Mouse (Mus musculus) thymus, postnatal 14 days (tissue): ENCODE results near the gene Hist2h2aa2.
A peak's percentile ranks its signal among the peaks of the same experiment; 100 is the strongest.
"Not testable (repeated sequence)": the region's sequence is repeated elsewhere in the genome, so short reads cannot be mapped to it uniquely, and the experiment has no call there.

Source experiments
- DNase-seq: peaks from one replicate; pipeline ENCODE4 v3.0.0; 2021

The Hist2h2aa2 gene

DNA sequence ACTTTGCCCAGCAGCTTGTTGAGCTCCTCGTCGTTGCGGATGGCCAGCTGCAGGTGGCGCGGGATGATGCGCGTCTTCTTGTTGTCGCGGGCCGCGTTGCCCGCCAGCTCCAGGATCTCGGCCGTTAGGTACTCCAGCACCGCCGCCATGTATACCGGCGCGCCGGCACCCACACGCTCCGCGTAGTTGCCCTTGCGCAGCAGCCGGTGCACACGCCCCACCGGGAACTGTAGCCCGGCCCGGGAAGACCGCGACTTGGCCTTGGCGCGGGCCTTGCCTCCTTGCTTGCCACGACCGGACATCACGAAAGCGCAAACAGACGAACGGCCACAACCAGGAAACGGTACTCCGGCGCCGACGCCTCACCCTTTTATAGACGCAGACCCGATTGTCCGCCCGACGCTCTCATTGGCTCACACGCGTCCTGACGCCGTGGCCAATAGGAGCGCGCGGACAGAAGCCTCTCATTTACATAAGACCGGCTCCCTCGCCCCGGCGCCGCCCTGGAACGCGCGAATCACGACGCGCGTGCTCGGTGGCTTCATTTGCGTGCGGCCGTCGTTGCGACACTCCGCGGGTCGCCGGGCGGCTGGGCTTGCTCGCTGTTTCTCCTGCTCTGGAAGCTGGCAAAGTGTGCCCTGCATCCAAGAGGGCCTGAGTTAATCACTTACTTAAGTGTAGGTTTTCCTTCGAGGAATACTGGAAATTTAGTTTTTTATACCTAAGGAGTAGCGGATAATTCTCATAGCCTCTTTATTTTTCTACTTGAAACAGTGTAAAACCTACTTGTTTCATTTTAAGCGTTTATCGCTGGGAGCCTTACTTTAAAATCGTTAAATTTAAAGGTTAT is at the start of gene Hist2h2aa2:
Gene Hist2h2aa2 (minus strand): TSS at position 328 of the 850 bp plus-strand sequence.
- peak; percentile 95 for DNase-seq

DNA sequence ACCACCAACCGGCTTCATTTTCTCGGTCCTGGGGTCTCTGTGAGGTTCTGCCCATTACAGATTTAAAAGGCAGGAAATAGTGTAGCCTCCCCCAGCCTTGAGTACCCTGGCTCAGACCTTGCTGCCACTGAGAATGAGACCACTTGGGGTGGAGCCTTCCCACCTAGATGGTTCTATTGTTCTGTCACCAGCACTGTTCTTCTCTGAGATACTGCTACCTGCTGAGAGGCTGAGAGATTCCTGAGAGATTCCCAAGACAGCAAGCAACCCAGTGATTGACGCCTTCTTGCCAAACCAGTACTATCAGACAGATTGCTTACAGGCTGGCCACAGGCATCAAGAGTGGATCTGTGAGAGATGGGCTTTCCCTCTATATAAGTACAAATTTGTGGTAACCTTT is 49.1 kb upstream of the Hist2h2aa2 start:
- DNase-seq = no peak

DNA sequence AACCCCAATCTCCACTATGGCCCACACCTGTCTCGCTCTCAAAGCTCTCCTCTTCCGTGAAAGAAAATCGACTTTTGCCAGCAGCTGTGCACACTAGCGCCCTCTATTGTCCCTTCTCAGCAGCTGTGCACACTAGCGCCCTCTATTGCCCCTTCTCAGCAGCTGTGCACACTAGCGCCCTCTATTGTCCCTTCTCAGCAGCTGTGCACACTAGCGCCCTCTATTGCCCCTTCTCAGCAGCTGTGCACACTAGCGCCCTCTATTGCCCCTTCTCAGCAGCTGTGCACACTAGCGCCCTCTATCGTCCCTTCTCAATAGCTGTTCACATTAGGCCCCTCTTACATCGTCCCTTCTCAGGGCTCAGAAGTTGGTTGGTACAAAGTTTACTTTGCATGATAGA is 47.3 kb upstream of the Hist2h2aa2 start:
- not testable (repeated sequence) for DNase-seq

DNA sequence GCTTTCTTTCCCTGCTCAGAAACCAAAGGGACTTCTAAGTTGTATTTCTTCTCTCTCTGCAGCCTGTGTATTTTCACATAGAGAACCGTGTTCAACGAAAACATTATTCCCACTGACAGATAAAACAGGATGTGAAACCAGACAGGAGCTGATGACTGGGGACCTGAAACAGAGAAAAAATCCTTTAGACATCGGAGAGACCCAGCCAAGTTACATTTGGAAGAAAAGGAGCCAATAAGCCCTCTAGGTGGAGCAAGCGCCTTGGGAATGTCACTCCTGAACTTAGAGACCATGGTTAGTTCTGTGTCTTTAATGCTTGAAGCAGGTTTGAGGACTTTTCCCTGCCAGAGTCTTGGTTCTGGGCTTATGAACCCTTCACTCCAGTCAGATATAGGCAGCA is 44.4 kb upstream of the Hist2h2aa2 start:
- no peak for DNase-seq

DNA sequence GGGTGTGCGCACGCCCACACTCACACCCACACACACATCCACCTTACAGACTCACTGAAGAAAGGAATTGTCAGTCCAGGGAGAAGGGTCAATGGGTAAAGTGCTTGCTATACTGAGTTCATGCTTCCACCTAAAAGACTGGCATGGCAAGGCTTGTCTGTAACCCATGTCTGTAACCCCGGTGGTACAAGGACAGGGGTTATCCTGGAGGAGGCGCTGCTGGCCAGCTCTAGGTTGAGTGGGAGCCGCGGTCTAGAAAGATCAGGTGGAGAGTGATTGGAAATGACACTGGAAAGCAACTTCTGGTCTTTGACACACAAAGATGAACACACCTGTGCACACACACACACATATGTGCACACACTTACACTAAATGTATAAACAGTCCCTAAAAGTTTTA is 40.6 kb upstream of the Hist2h2aa2 start:
- no peak for DNase-seq

DNA sequence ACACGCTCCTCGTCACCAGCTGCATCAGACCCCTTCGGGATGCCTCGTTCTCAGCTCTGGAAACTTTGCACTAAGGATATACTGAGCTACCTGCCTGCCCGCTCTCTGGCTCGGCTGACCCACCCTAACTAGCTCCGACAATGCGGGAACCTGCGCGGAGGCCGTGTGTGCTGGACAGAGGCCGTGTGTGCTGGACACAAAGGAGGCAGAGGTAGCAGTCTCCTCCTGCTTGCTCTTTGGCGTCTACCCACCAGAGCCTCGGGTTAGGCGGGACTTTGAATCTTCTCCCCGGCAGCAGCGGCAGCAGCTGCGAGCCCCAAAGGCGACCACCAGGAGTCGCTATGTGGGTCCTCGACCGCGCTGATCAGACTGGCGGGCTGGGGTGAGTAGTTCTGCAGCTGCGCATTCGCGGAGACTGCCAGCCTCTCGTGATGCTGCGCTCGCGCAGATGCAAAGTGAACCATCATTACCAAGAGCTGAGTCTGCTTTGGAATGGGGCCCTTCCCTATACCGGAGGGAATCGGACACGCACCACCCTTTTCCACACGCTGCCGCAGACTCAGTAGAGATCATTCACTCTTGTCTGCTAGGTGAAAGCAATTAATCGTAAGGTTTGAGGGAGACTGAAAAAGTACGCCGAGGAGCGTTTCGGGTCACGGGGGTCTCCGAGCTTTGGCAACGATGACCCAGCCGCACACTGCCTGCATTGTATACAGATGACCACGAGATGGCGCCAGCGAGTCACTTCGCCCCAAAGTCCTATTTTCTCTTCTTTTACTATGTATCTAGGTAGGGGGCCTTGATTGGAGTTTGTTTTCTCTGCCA is 37.9 kb upstream of the Hist2h2aa2 start:
- DNase-seq = peak; percentile 96

DNA sequence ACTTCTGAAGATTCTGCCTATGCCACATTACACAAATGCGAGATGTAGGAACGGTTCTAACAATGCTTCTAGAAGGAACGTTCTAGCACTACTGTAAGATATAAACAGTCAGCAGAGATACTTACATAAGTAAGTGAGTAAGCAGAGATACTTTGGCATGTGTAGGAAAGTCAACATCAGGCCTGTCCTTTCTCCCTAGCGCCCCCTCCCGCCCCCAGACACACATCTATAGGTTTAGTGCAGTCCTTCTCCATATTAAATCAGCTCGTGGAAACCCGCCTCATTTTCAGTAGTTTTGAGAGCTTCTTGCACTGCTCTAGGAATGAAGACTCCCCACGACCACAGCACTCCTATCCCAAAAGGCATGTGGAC is 37.3 kb upstream of the Hist2h2aa2 start:
- DNase-seq = peak; percentile 90

DNA sequence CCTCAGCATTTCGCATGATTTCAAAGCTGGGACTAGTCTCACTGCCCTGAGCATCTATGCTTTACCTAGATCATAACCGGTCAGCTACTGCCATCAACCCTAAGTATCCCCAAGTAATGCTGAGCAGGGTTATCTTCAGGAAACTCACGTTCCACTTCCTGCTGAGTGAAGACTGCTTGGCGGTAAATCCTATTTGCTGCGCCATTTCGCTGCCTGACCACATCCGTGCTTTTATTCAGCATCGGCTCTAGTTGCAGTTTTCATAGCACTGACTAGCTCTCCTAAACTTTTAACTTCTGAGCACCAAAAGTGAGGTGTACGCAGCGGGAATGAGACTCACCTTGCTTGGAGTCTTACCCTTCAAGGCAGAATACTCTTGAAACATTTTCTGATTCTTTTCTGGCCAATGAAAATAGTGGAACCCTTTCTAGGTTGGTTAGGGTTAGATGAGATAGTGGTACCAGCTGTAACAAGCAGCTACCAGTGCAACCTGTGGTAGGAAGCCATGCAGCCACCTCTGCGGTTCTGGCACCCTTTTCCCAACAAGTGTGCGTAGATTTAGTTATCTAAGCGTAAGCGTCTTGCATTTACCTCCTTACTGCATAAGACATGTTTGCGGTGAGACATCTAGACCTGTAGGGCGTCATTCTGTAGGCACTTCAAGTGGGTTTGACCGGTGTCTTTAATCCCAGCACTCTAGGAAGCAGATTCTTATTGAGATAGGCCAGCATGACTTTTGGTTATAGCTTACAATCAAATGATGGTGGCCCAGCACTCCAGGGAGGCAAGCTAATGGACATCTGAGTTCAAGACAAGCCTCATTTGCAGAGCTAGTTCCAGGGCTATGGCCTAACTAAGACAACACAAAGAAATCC is 33.8 kb upstream of the Hist2h2aa2 start:
- DNase-seq = peak; percentile 66

DNA sequence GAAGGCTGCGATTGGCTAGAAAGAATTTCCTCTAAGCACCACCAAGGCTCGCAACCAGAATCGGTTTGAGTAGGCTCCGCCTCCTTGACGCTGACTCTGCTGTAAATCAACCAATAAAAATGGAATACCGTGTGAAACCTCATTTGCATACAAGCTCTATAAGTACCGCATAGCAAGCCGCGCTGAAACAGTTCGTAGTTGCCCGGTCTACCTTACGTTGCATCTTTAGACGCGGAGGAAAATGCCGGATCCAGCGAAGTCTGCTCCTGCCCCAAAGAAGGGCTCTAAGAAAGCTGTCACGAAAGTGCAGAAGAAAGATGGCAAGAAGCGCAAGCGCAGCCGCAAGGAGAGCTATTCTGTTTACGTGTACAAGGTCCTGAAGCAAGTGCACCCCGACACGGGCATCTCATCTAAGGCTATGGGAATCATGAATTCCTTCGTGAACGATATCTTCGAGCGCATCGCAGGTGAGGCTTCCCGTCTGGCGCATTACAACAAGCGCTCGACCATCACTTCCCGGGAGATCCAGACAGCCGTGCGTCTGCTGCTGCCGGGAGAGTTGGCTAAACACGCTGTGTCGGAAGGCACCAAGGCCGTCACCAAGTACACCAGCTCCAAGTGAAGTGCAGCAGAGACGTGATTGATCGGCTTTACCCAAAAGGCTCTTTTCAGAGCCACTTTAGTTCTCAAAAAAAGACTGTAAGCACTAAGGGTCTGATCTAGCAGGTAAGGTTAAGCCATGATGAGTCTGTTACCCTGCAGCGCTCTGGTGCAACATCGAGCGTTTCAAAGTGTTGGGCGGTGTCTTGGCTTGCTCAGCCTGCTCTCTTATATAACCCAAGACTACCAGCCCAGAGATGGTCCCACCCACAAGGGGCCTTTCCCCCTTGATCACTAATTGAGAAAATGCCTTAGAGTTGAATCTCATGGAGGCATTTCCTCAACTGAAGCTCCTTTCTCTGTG is 29.7 kb upstream of the Hist2h2aa2 start, which contains the start of gene Hist2h2bb:
Gene Hist2h2bb (plus strand): TSS at position 242 of the 964 bp plus-strand sequence.
- DNase-seq = peak; percentile 92

DNA sequence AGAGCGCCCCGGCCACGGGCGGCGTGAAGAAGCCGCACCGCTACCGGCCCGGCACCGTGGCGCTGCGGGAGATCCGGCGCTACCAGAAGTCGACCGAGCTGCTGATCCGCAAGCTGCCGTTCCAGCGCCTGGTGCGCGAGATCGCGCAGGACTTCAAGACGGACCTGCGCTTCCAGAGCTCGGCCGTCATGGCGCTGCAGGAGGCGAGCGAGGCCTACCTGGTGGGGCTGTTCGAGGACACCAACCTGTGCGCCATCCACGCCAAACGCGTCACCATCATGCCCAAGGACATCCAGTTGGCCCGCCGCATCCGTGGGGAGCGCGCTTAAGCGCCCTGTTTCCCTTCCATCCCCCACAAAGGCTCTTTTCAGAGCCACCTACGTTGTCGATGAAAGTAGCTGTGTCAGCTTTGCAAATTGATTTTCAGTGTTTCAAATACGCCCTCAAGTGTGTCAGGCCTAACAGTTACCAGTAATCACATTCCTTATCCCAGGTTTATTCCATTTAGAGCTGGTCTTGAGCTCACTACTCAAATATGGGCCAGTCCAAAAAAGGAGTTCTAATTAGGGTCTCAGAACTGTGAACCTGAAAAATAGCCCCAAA is 28.8 kb upstream of the Hist2h2aa2 start:
- peak; percentile 51 for DNase-seq

DNA sequence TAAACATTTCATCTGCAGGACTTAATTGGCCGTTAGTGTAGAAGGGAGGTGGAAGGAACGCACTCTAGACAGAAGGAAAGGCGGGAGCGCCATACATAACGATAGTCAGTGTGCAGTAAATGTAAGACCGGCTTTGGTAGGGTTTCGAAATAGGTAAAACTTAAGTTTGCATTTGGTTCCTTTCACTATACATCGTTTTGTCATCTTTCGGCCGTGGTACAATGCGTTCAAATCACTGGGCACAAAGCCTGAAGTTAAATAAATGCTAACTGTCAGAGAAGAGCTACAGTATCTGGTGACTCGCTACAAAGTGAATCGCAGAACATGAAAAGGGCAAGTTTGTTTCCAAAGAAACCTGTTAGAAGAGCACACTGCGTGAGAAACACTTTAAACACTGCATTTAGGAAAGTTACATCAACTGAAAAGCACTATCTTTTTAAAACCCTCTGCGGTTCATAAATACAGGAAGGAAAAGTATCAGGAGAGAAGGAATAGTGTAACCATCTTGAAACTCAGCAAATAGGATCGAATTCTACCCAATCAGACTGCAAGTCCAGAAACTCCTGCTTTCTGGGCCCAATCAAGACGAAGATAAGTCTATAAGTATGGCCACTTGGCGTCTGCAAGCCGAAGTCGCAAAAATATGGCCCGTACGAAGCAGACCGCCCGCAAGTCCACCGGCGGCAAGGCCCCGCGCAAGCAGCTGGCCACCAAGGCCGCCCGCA is 28.1 kb upstream of the Hist2h2aa2 start, which contains the start of gene Hist2h3b:
Gene Hist2h3b (plus strand): TSS at position 604 of the 725 bp plus-strand sequence.
- DNase-seq = peak; percentile 84

DNA sequence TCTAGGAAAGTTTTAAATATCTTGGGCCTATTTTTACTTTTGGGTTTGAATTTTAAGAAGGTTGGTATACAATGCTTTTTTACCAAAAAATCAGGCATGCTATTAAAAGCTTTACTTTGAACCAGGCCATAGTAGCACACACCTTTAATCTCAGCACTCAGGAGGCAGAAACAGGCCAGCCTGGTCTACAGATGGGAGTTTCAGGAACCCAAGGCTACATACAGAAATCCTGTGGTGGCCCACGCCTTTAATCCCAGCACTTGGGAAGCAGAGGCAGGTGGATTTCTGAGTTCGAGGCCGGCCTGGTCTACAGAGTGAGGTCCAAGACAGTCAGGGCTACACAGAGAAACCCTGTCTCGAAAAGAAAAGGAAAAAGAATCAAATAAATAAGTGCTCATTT is 27.5 kb upstream of the Hist2h2aa2 start:
- no peak for DNase-seq

DNA sequence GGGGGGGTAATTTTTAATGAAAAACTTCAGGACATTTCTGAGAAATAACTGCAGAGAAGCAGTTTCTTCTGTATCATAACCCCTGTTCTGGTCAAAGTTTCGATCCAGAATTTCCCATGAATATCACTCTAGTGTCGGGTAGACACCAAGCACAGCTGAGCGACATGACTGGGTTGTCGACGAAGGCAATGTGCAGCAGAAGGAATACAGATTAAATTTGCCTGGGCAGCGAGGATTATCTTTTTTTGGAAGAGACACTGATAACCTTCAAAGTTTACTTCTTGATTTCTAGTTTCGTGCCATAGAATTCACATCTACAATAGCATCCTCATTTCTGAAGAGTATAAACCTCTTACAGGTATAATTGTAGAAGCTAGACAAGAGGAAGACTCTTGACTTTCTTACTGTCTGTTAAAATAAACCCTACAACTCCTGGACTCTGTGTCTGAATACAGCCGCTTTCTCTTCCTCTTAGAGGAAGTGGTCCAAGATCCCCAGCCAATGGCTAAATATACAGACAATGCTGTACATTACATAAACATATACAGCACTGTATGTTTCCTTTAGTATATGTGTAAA is 26.1 kb upstream of the Hist2h2aa2 start:
- no peak for DNase-seq

DNA sequence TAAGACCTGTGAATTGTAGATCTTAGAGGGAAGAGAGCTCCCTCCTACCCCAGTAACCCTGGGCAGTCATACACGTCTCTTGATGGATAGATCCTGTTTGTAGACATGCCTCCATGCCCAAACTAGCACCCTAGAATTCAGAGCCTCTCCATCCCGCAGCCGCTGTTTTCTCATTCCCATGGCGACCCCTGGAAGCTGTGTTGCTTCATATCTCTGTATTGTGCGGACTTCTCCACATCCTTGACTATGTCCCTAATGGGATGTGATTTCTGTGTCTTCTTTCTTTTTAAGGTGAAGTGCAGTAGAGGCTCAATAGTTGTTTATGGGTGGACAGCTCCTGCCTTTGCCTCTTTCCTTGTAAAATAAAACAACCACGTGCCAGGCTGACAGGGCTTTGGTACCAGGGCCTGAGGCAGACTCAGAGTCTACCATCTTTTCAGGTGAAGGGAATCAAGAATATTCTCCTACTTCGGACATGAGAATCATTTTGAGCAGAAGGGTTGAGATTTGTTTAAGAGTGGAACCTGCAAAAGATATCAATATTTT is 24.4 kb upstream of the Hist2h2aa2 start:
- peak; percentile 25 for DNase-seq

DNA sequence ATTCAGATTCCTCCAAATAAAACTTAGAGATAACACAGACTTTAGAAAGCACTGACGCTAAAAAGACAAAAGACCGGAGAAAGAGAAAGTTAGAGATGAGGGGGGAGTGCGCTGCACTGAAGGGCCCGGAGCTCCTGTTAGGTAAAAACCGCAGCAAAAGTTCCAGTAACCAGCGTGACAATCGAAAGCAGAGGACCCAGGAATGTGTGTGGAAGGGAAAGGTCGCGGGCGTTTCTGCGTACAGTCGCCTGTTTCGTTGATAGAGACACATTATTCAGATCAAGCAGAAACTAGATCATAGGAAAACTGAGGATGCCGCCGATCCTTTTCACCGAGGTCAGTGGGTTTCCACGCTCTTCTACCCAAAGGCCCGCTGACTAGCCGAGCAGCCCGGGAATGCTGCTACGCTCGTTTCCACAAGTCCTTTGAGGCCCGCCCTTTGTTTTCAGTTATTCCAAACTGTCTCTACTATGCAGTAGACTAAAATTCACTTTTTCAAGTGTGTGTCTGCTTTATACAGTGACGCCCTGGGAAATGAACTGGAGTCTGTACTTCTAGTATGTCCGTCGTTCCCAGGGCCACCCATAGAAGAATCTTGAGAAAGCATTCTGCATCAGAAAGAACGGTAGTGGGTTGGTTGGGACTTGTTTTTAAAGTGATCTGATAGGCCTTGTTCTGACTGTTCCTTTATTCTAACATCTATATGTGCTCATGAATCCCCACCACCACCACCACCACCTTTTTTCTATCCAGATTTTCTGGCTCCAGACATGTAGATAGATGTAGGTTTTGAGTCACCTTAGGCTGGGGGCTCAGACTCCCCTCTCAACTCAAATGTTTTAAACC is 23.7 kb upstream of the Hist2h2aa2 start:
- DNase-seq = peak; percentile 59

DNA sequence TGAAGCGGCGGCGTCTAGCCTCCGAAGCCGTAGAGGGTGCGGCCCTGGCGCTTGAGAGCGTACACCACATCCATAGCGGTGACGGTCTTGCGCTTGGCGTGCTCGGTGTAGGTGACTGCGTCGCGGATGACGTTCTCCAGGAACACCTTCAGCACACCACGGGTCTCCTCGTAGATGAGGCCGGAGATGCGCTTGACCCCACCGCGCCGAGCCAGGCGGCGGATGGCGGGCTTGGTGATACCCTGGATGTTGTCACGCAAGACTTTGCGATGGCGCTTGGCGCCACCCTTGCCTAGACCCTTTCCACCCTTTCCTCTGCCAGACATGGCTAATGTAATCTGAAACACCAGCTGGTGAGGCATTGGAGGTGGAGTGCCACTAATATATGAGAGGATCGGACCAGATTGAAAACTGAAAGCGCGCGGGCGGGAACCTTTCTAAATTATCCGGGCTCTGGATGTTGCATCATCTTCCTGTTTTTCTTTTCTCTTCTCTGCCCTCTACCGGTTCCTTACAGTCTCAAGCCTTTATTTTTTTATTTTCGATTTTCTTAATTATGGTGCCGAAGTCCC is 23.0 kb upstream of the Hist2h2aa2 start, which contains the start of gene Hist2h4:
Gene Hist2h4 (minus strand): TSS at position 333 of the 572 bp plus-strand sequence.
- peak; percentile 95 for DNase-seq

DNA sequence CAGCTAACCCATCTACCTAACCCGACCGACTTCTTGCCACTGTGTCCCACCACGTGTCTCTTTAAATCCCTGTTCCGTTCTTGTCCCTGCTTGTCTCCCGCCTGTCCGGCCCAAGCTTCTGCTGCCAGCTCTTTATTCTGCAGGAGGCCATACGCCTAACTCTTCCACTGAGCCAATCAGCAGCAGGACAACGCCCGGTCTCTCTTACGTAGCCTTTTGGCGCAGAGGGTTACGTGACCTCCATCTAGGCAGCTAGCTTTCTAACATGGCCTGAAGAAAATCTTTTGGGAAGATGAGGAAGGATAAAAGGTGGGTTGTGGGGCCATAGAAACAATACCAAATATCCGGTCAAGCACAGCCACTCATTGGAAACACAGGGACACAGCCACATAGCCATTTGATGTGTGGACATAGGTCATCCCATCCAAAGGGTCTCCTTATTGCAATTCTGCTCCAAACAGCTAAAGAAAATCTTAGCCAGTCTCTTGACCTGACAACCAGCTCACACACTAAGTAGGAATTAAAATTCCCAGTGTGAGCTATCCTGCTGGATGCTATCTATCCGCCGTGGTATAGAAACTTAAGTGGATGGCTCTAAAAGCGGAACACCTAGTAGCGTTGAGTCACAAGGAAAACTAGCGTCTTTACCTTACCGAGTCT is 22.3 kb upstream of the Hist2h2aa2 start:
- DNase-seq = peak; percentile 56

DNA sequence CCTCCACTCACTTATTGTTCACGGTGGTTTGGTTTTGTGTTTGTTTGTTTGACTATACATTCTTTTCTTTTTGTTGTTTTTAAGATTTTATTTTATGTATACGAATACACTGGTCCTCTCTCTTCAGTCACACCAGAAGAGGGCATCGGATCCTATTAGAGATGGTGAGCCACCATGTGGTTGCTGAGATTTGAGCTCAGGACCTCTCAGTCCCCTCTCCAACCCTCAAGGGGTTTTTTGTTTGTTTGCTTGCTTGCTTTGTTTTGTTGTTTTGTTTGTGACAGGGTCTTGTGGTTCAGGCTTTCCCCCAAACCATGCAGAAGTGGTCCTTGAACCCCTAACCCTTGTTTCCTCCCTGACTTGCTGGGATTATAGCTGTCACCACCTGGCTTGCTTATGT is 21.5 kb upstream of the Hist2h2aa2 start:
- no peak for DNase-seq
